Mouse (Mus musculus) embryonic facial prominence, embryonic 12.5 days (tissue): ENCODE measurements around the gene Fxyd7. TPM values are rescaled to one million over a fixed set of nuclear protein-coding genes. Genes with fewer than 3 reads are reported as not detected.
A peak's percentile ranks its signal among the peaks of the same experiment; 100 is the strongest.

Experiments used
- ATAC-seq: fragments of 200-750 bp; cut with Nextera tagmentation; 2 replicates; pipeline ENCODE4 v1.8.0; 2017; ENCODE audit not compliant: insufficient number of reproducible peaks, insufficient read depth, low FRiP score, low TSS enrichment
- H3K27ac ChIP-seq: fragments of 300-500 bp; sonication (generic); 2 replicates; pipeline ENCODE4 v1.5.1; 2016; ENCODE audit warnings: mild to moderate bottlenecking
- H3K27me3 ChIP-seq: fragments of 300-500 bp; sonication (generic); 2 replicates; pipeline ENCODE4 v1.6.1; 2016; ENCODE audit warnings: mild to moderate bottlenecking, moderate library complexity
- H3K36me3 ChIP-seq: fragments of 300-500 bp; sonication (generic); 2 replicates; pipeline ENCODE4 v1.6.1; 2016; ENCODE audit warnings: mild to moderate bottlenecking
- H3K4me1 ChIP-seq: fragments of 300-500 bp; sonication (generic); 2 replicates; pipeline ENCODE4 v1.6.1; 2016
- H3K4me2 ChIP-seq: fragments of 300-500 bp; sonication (generic); replicated peaks from 2 replicates; pipeline ENCODE4 v1.6.1; 2016; ENCODE audit warnings: mild to moderate bottlenecking, moderate library complexity
- H3K4me3 ChIP-seq: fragments of 300-500 bp; sonication (generic); 2 replicates; pipeline ENCODE4 v1.5.1; 2016; ENCODE audit warnings: mild to moderate bottlenecking
- H3K9ac ChIP-seq: fragments of 300-500 bp; sonication (generic); 2 replicates; pipeline ENCODE4 v1.6.1; 2016; ENCODE audit warnings: mild to moderate bottlenecking, moderate library complexity
- H3K9me3 ChIP-seq: fragments of 300-500 bp; sonication (generic); 2 replicates; pipeline ENCODE4 v1.6.1; 2016; ENCODE audit warnings: mild to moderate bottlenecking, moderate library complexity
- WGBS: fragments of 180-500 bp; shearing (Covaris S2); methylation state at CpG from one replicate; pipeline ENCODE4 v1.1.7; 2016; 5-methylcytosine and 5-hydroxymethylcytosine counted together
- polyA plus RNA-seq: library from polyadenylated mRNA; unstranded; fragments of >200 nt; fragmentation: Nextera tagmentation; extraction: Ambion mirVana; gene quantifications from 2 replicates; pipeline ENCODE4 v1.2.1, GENCODE M21; 2016

Fxyd7 gene
- 26.0 and 36.0 TPM in 2 replicates for polyA plus RNA-seq

- 2% methylated on average over 24 of the region's 28 CpGs for WGBS
- peaks cover 63% of the 10 kb centered on the region for H3K27me3 ChIP-seq
- H3K27ac ChIP-seq: no peak within 1 kb of the TSS
- ATAC-seq: no peak
- no peaks in the 10 kb centered on the region for H3K36me3 ChIP-seq
- peak within 1 kb of the TSS; percentile 56 for H3K4me2 ChIP-seq
- H3K9ac ChIP-seq: no peak within 1 kb of the TSS
- peak within 1 kb of the TSS; percentile 24 for H3K4me3 ChIP-seq
- H3K9me3 ChIP-seq: no peaks in the 10 kb centered on the region
- H3K4me1 ChIP-seq: peaks cover 66% of the 10 kb centered on the region
These were observed at the start of gene Fxyd7 for GRCm38 (mm10) chr7:31051321-31052021. Fxyd7 (minus strand) TSS chr7:31051467.

GRCm38 (mm10) chr7:31100786-31101185 is 49.5 kb upstream of the Fxyd7 start:
- ATAC-seq: no peak
- WGBS: 83% methylated on average over 14 of the region's 14 CpGs
- H3K9me3 ChIP-seq: no peaks in the 10 kb centered on the region
- peaks cover 4% of the 10 kb centered on the region; the same call in 1 of the 2 replicates for H3K4me1 ChIP-seq
- H3K4me3 ChIP-seq: no peak overlapping the region
- H3K27me3 ChIP-seq: peaks cover 5% of the 10 kb centered on the region
- no peak overlapping the region for H3K4me2 ChIP-seq
- no peaks in the 10 kb centered on the region for H3K36me3 ChIP-seq
- H3K9ac ChIP-seq: no peak overlapping the region
- H3K27ac ChIP-seq: no peak overlapping the region

DNA sequence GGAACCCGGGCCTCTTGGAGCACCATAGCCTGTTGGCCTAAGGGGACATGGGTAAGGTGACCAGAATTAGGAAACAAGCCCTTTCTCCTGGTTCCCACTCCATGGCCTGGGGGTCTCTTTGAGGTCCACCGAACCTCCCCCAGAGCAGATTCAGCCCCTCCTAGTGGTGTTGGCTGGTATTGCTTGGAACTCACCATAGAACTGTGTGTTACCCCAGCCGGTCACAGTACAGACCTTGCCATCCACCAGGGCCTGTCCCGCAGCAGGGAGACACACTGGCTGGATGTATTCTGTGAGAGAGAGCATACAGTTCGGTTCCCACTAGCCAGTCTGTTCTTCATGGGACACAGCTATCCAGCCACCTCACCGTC is 48.3 kb upstream of the Fxyd7 start:
- Histone ChIP-seq H3K9me3 (no peaks in the 10 kb centered on the region), H3K9ac (no peak overlapping the region)
- WGBS: 84% methylated on average over 6 of the region's 6 CpGs

GRCm38 (mm10) chr7:31098697-31099611 is 47.7 kb upstream of the Fxyd7 start:
- Histone ChIP-seq H3K9ac (no peak overlapping the region), H3K36me3 (no peaks in the 10 kb centered on the region), H3K9me3 (no peaks in the 10 kb centered on the region), H3K4me2 (no peak overlapping the region), H3K4me1 (0 out of 2 replicates have a peak, but pooled peaks cover 4% of the 10 kb centered on the region), H3K4me3 (no peak overlapping the region), H3K27ac (no peak overlapping the region), H3K27me3 (peaks cover 5% of the 10 kb centered on the region)
- 78% methylated on average over 22 of the region's 22 CpGs for WGBS
- ATAC-seq: no peak

More for the DNA sequence above, 48.3 kb upstream of the Fxyd7 start:
- no peak overlapping the region for H3K4me3 ChIP-seq
- ATAC-seq: no peak
- no peaks in the 10 kb centered on the region for H3K36me3 ChIP-seq
- H3K27me3 ChIP-seq: peaks cover 5% of the 10 kb centered on the region
- no peak overlapping the region for H3K27ac ChIP-seq
- H3K4me1 ChIP-seq: 0 out of 2 replicates have a peak, but pooled peaks cover 4% of the 10 kb centered on the region
- H3K4me2 ChIP-seq: no peak overlapping the region

- Histone ChIP-seq H3K27ac (0 out of 2 replicates have a peak overlapping the region, but pooled peaks have one; percentile 9), H3K9ac (peak overlapping the region; percentile 34; the same call in 1 of the 2 replicates), H3K4me2 (peak overlapping the region; percentile 44), H3K27me3 (no peaks in the 10 kb centered on the region), H3K36me3 (no peaks in the 10 kb centered on the region), H3K4me1 (0 out of 2 replicates have a peak, but pooled peaks cover 4% of the 10 kb centered on the region), H3K9me3 (no peaks in the 10 kb centered on the region), H3K4me3 (peak overlapping the region; percentile 21)
- peak; percentile 91 for ATAC-seq
- WGBS: 47% methylated on average over 20 of the region's 20 CpGs
These were observed 46.4 kb upstream of the Fxyd7 start for GRCm38 (mm10) chr7:31097583-31098248.

DNA sequence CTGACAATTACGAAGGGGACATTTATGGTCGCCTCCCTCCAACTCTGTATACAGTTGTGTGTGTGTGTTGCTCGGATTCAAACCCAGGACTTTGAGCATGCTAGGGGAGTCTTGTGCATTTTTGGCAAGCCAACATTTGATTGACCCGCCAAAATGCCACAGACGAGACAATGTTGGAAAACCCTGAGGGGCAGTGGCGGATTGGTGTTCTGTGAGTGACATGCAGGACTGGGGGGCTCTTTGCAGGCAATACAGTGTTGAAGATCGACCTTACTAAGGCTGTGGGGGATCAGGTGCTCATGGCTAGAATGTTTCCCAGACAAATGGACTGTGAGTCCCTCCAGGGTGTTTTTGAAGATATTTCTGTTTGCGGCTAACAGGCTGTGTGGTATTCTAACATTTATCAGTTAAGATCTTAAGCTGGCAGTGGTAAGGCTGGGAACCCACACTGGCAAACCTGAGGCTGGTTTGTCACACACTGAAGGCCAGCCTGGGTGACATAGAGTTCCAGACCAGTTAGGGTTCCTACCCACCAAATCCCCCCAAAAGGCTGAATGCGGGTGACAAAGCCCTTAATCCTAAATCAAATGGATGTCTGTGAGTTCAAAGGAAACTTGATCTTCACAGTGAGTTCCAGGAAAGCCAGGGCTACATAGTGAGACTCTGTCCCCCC is 45.8 kb upstream of the Fxyd7 start:
- no peak overlapping the region for H3K4me2 ChIP-seq

DNA sequence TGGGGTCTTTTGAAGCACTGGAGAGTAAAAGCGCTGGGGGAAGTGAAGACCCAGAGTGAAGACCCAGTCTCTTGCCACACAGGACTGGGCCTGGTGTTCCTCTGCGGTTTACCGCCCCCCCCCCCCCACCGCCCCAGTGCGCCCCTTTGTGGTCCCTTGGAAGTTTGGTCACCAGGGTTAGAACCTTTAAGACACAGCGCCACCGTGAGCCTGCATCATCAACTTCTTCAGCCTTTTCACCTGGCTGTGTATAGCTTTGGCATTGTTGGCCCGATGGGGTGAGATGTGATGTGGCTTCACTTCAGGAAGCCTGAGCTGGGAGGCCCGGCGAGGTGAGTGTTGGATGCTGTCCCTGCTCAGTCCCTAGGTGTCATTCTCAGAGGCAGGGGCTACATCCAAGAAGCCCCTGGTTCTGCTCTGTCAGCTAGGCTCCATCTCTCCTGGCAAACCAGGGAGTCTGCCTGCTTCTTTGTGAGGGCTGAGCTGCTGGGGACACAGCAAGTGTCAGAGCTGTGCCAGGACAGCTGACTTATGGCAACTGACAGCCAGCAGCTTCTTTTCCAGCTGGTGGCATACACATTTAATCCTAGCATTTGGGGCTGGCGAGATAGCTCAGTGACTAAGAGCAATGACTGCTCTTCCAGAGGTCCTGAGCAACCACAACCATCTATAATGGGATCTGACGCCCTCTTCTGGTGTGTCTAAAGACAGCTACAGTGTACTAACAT is 43.7 kb upstream of the Fxyd7 start:
- WGBS: 29% methylated on average over 12 of the region's 12 CpGs
- Histone ChIP-seq H3K9me3 (no peaks in the 10 kb centered on the region), H3K4me3 (no peak overlapping the region), H3K4me2 (no peak overlapping the region), H3K27me3 (no peaks in the 10 kb centered on the region), H3K4me1 (0 out of 2 replicates have a peak, but pooled peaks cover 4% of the 10 kb centered on the region), H3K27ac (no peak overlapping the region), H3K9ac (no peak overlapping the region), H3K36me3 (no peaks in the 10 kb centered on the region)
- ATAC-seq: no peak

More for the DNA sequence above, 45.8 kb upstream of the Fxyd7 start:
- ATAC-seq: no peak
- no peak overlapping the region for H3K4me3 ChIP-seq
- H3K36me3 ChIP-seq: no peaks in the 10 kb centered on the region
- H3K4me1 ChIP-seq: 0 out of 2 replicates have a peak, but pooled peaks cover 4% of the 10 kb centered on the region
- no peaks in the 10 kb centered on the region for H3K27me3 ChIP-seq
- no peak overlapping the region for H3K27ac ChIP-seq
- WGBS: 66% methylated on average over 9 of the region's 9 CpGs
- no peak overlapping the region for H3K9ac ChIP-seq
- H3K9me3 ChIP-seq: no peaks in the 10 kb centered on the region

- WGBS: 85% methylated on average over 2 of the region's 2 CpGs
- no peaks in the 10 kb centered on the region for H3K27me3 ChIP-seq
- H3K4me3 ChIP-seq: no peak overlapping the region
- no peak for ATAC-seq
- H3K9ac ChIP-seq: no peak overlapping the region
- H3K27ac ChIP-seq: no peak overlapping the region
- no peaks in the 10 kb centered on the region for H3K9me3 ChIP-seq
- H3K36me3 ChIP-seq: no peaks in the 10 kb centered on the region
- peaks cover 7% of the 10 kb centered on the region; the same call in 1 of the 2 replicates for H3K4me1 ChIP-seq
- no peak overlapping the region for H3K4me2 ChIP-seq
These were observed 38.5 kb upstream of the Fxyd7 start for GRCm38 (mm10) chr7:31089721-31090120.

DNA sequence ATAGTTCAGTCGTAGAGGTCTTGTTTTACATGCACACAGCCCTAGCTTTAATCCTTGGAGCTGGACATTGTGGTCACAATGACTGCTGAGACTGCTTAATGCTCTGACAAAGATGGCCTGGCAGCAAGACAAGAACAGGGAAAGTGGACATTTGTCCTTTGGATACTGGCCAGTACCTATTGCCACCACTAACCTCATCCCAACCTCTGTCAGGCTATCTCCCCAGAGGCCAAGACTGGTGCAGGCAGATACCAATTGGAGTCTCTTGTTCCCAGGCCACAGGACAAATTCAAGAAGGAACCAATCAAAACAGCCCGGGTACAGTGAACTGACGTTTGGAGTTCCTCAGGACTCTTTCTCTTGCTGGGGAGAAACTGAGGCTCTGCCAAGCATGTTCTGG is 36.9 kb upstream of the Fxyd7 start:
- H3K9me3 ChIP-seq: no peaks in the 10 kb centered on the region
- H3K4me2 ChIP-seq: no peak overlapping the region
- 72% methylated on average over 3 of the region's 3 CpGs for WGBS
- no peak overlapping the region for H3K27ac ChIP-seq
- ATAC-seq: no peak
- no peaks in the 10 kb centered on the region for H3K36me3 ChIP-seq
- H3K27me3 ChIP-seq: no peaks in the 10 kb centered on the region
- peaks cover 20% of the 10 kb centered on the region; the same call in 1 of the 2 replicates for H3K4me1 ChIP-seq
- no peak overlapping the region for H3K9ac ChIP-seq
- H3K4me3 ChIP-seq: no peak overlapping the region

DNA sequence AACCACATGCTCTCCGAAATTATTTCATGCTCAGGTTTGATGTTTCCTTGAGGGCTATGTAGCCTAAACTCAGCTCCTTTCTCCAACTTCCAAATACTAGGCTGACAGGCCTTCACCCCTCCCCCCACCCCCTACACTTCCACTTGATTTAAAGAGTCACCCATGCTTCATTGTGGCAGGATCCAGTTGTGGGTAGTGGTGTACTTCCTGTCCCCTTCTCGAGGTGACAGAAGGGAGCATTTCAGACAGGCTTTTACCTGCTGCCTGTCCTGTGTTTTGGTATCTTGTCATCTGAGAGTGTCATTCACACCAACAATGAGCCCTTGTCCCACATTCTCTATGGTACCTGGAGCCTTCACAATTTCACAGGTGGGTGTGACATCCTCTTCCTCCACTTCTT is 36.0 kb upstream of the Fxyd7 start:
- WGBS: 52% methylated on average over 2 of the region's 2 CpGs
- no peaks in the 10 kb centered on the region for H3K9me3 ChIP-seq
- peaks cover 26% of the 10 kb centered on the region; the same call in 1 of the 2 replicates for H3K4me1 ChIP-seq
- H3K4me3 ChIP-seq: no peak overlapping the region
- no peaks in the 10 kb centered on the region for H3K27me3 ChIP-seq
- no peak overlapping the region for H3K27ac ChIP-seq
- ATAC-seq: no peak
- no peaks in the 10 kb centered on the region for H3K36me3 ChIP-seq
- no peak overlapping the region for H3K4me2 ChIP-seq
- H3K9ac ChIP-seq: no peak overlapping the region
